Mouse (Mus musculus): ENCODE data around the gene Wdr17.

DNA sequence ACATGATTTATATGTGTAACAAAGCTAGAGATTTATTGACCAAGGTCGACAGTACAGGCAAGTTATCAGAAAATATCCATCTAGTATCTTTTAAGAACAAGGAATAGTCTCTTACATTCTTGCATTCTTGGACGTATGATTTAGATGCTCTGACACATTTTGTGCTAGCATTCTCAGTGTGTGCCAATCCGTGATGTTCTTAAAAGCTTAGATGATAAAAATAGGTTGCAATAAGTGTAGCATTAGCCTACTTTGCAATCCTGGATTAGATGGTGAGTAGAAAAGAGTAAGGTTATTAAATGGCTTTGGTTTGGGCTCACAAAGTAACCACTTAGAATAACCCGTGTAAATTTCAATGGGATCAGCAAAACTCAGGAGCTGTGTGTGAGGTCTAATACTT, 168.5 kb downstream of the Wdr17 start:
- TF ChIP-seq CTCF (IDR thresholded peaks at IDR 0.05; ENCODE audit: borderline replicate concordance, extremely low read depth, insufficient read depth, insufficient read length) (no peak), POLR2A (IDR thresholded peaks at IDR 0.05; ENCODE audit: borderline replicate concordance, extremely low read depth, insufficient read depth, insufficient read length, poor library complexity, severe bottlenecking) (no peak)

Measured in brain, embryonic 14.5 days (tissue).